Mouse (Mus musculus) midbrain, postnatal 0 days (tissue): ENCODE measurements around the gene B430306N03Rik. TPM values are rescaled to one million over a fixed set of nuclear protein-coding genes. Genes with fewer than 3 reads are reported as not detected.

Source experiments
- ATAC-seq: fragments of 200-750 bp; cut with Nextera tagmentation; 2 replicates; pipeline ENCODE4 v1.8.0; 2017; ENCODE audit warnings: moderate number of reproducible peaks, mild to moderate bottlenecking, moderate TSS enrichment, moderate library complexity; ENCODE audit not compliant: low FRiP score
- DNase-seq: peaks from one replicate; pipeline ENCODE4 v3.0.0-alpha.2; 2015; ENCODE audit warnings: low spot score
- H3K27ac ChIP-seq: fragments of 300-500 bp; sonication (generic); 2 replicates; pipeline ENCODE4 v1.5.1; 2014; ENCODE audit warnings: low read depth, mild to moderate bottlenecking, low read length, mixed read lengths
- H3K27me3 ChIP-seq: fragments of 300-500 bp; sonication (generic); 2 replicates; pipeline ENCODE4 v1.6.1; 2014; ENCODE audit warnings: low read length, control low read depth, mixed read lengths; ENCODE audit not compliant: insufficient read depth
- H3K36me3 ChIP-seq: fragments of 300-500 bp; sonication (generic); 2 replicates; pipeline ENCODE4 v1.6.1; 2014; ENCODE audit warnings: low read length, control low read depth, mixed read lengths; ENCODE audit not compliant: insufficient read depth
- H3K4me1 ChIP-seq: fragments of 300-500 bp; sonication (generic); 2 replicates; pipeline ENCODE4 v1.6.1; 2014; ENCODE audit warnings: mild to moderate bottlenecking, control low read depth, antibody characterized with exemption, low read length, mixed read lengths; ENCODE audit not compliant: insufficient read depth
- H3K4me2 ChIP-seq: fragments of 300-500 bp; sonication (generic); 2 replicates; pipeline ENCODE4 v1.6.1; 2014; ENCODE audit warnings: low read depth, mild to moderate bottlenecking, low read length, mixed read lengths; ENCODE audit not compliant: poor library complexity, severe bottlenecking
- H3K4me3 ChIP-seq: fragments of 300-500 bp; sonication (generic); 2 replicates; pipeline ENCODE4 v1.5.1; 2014; ENCODE audit warnings: low read depth, mild to moderate bottlenecking, low read length, moderate library complexity
- H3K9ac ChIP-seq: fragments of 300-500 bp; sonication (generic); replicated peaks from 2 replicates; pipeline ENCODE4 v1.6.1; 2014; ENCODE audit warnings: mild to moderate bottlenecking, low read length, moderate library complexity, mixed read lengths; ENCODE audit not compliant: poor library complexity, severe bottlenecking
- H3K9me3 ChIP-seq: fragments of 300-500 bp; sonication (generic); 2 replicates; pipeline ENCODE4 v1.6.1; 2016; ENCODE audit warnings: low read length, control low read depth
- CTCF ChIP-seq: IDR thresholded peaks from 2 replicates; pipeline ENCODE4 v1.5.1; 2016; ENCODE audit warnings: antibody characterized with exemption, mild to moderate bottlenecking
- WGBS: fragments of 180-500 bp; shearing (Covaris S2); extraction: QIAGEN DNeasy Blood & Tissue Kit; methylation state at CpG from one replicate; pipeline ENCODE4 v1.1.7; 2014; 5-methylcytosine and 5-hydroxymethylcytosine counted together
- polyA plus RNA-seq: library from polyadenylated mRNA; unstranded; fragments of >200 nt; fragmentation: Nextera tagmentation; extraction: Ambion mirVana; gene quantifications from 2 replicates; pipeline ENCODE4 v1.2.1, GENCODE M21; 2015
- total RNA-seq: library from RNA; depleted of rRNA; stranded (reverse); fragments of >200 nt; gene quantifications from 2 replicates; pipeline ENCODE4 v1.2.3, GENCODE M21; 2014

B430306N03Rik gene
- total and polyA plus RNA-seq, 2 experiments from 2014 or later: 0.10 to 0.16 TPM

- no peak overlapping the region for H3K4me3 ChIP-seq
- TF ChIP-seq CTCF: no peak
- no peak overlapping the region for H3K9ac ChIP-seq
- no peak overlapping the region for H3K4me2 ChIP-seq
- ATAC-seq (no peak), DNase-seq (no peak)
- WGBS: 93% methylated on average over 2 of the region's 2 CpGs
- no peak overlapping the region for H3K27ac ChIP-seq
- H3K36me3 ChIP-seq: no peaks in the 10 kb centered on the region
- H3K4me1 ChIP-seq: no peaks in the 10 kb centered on the region
- H3K9me3 ChIP-seq: no peaks in the 10 kb centered on the region
- no peaks in the 10 kb centered on the region for H3K27me3 ChIP-seq
These were observed 16.6 kb downstream of the B430306N03Rik start for GRCm38 (mm10) chr17:48332524-48332923.

GRCm38 (mm10) chr17:48334186-48334585 lies 18.2 kb downstream of the B430306N03Rik start:
- no peaks in the 10 kb centered on the region for H3K27me3 ChIP-seq
- no peak overlapping the region for H3K27ac ChIP-seq
- H3K36me3 ChIP-seq: no peaks in the 10 kb centered on the region
- 88% methylated on average over 4 of the region's 4 CpGs for WGBS
- H3K4me2 ChIP-seq: no peak overlapping the region
- no peaks in the 10 kb centered on the region for H3K4me1 ChIP-seq
- no peaks in the 10 kb centered on the region for H3K9me3 ChIP-seq
- ATAC-seq (no peak), DNase-seq (no peak)
- no peak overlapping the region for H3K9ac ChIP-seq
- no peak for TF ChIP-seq CTCF
- no peak overlapping the region for H3K4me3 ChIP-seq

GRCm38 (mm10) chr17:48336857-48337256 lies 20.9 kb downstream of the B430306N03Rik start:
- Histone ChIP-seq H3K27me3 (no peaks in the 10 kb centered on the region), H3K4me1 (no peaks in the 10 kb centered on the region), H3K36me3 (no peaks in the 10 kb centered on the region), H3K4me3 (no peak overlapping the region), H3K9ac (no peak overlapping the region), H3K27ac (no peak overlapping the region), H3K9me3 (no peaks in the 10 kb centered on the region), H3K4me2 (no peak overlapping the region)
- ATAC-seq (no peak), DNase-seq (peak; percentile 79)
- WGBS: 5% methylated on average over 6 of the region's 6 CpGs
- TF ChIP-seq CTCF: peak; percentile 83

GRCm38 (mm10) chr17:48340267-48340666 lies 24.3 kb downstream of the B430306N03Rik start:
- WGBS: 89% methylated on average over 1 of the region's 1 CpGs
- Histone ChIP-seq H3K36me3 (no peaks in the 10 kb centered on the region), H3K4me3 (no peak overlapping the region), H3K9ac (no peak overlapping the region), H3K4me2 (no peak overlapping the region), H3K27me3 (no peaks in the 10 kb centered on the region), H3K4me1 (no peaks in the 10 kb centered on the region), H3K27ac (no peak overlapping the region), H3K9me3 (no peaks in the 10 kb centered on the region)
- TF ChIP-seq CTCF: no peak
- DNase-seq (no peak), ATAC-seq (no peak)

- H3K9me3 ChIP-seq: no peaks in the 10 kb centered on the region
- H3K36me3 ChIP-seq: no peaks in the 10 kb centered on the region
- H3K27me3 ChIP-seq: no peaks in the 10 kb centered on the region
- no peak overlapping the region for H3K4me2 ChIP-seq
- H3K4me3 ChIP-seq: no peak overlapping the region
- ATAC-seq: no peak
- no peak for DNase-seq
- TF ChIP-seq CTCF: no peak
- H3K4me1 ChIP-seq: no peaks in the 10 kb centered on the region
- no peak overlapping the region for H3K27ac ChIP-seq
- no peak overlapping the region for H3K9ac ChIP-seq
- 70% methylated on average over 3 of the region's 3 CpGs for WGBS
These were observed 26.0 kb downstream of the B430306N03Rik start for GRCm38 (mm10) chr17:48341947-48342346.

- no peaks in the 10 kb centered on the region for H3K36me3 ChIP-seq
- ATAC-seq: no peak
- DNase-seq: no peak
These were observed 27.1 kb downstream of the B430306N03Rik start for GRCm38 (mm10) chr17:48343065-48343464.

More at GRCm38 (mm10) chr17:48343065-48343464, 27.1 kb downstream of the B430306N03Rik start:
- no peak overlapping the region for H3K9ac ChIP-seq
- no peaks in the 10 kb centered on the region for H3K9me3 ChIP-seq
- 96% methylated on average over 2 of the region's 2 CpGs for WGBS
- H3K4me2 ChIP-seq: no peak overlapping the region
- TF ChIP-seq CTCF: no peak
- H3K4me3 ChIP-seq: no peak overlapping the region
- no peaks in the 10 kb centered on the region for H3K4me1 ChIP-seq
- H3K27ac ChIP-seq: no peak overlapping the region
- H3K27me3 ChIP-seq: no peaks in the 10 kb centered on the region
